Mouse (Mus musculus): ENCODE measurements around the gene Ifi35.

- TF ChIP-seq CTCF (IDR thresholded peaks at IDR 0.05; ENCODE audit: low read depth, low read length) (no peak), POLR2AphosphoS5 (IDR thresholded peaks at IDR 0.05; ENCODE audit: insufficient replicate concordance, low read depth, low read length) (no peak), TAL1 (conservative IDR thresholded peaks at IDR 0.05; ENCODE audit: low read depth, low read length) (no peak), GATA1 (IDR thresholded peaks at IDR 0.05; ENCODE audit: borderline replicate concordance, low read length) (no peak), GATA2 (IDR thresholded peaks at IDR 0.05; ENCODE audit: borderline replicate concordance, low read depth, low read length) (no peak)
These were observed 29.5 kb downstream of the Ifi35 start for GRCm38 (mm10) chr11:101477552-101478211.

Measured in G1E (cell line).